Mouse (Mus musculus) ES-E14 (cell line): Measurements from ENCODE around the gene Rims1. TPM values are rescaled to one million over a fixed set of nuclear protein-coding genes. Genes with fewer than 3 reads are reported as not detected.

Experiments
- DNase-seq: peaks from one replicate; pipeline ENCODE4 v3.0.0-alpha.2; 2013; ENCODE audit warnings: low read depth, low spot score
- H3K27ac ChIP-seq: 2 replicates; pipeline ENCODE4 v1.5.1; 2012; ENCODE audit warnings: low read depth, mild to moderate bottlenecking, low read length, moderate library complexity, mixed read lengths; ENCODE audit not compliant: poor library complexity, insufficient read depth, severe bottlenecking
- H3K36me3 ChIP-seq: 2 replicates; pipeline ENCODE4 v1.6.1; 2012; ENCODE audit warnings: mild to moderate bottlenecking, low read length, moderate library complexity, mixed read lengths; ENCODE audit not compliant: control insufficient read depth, poor library complexity, insufficient read depth, severe bottlenecking
- H3K4me1 ChIP-seq, 2 experiments: fragments of 150-350 bp in 1 of 2; sonication (generic) in 1 of 2; 2 replicates each; pipeline ENCODE4 v1.6.1; 2012; ENCODE audit warnings: low read length in 2 of 2, mild to moderate bottlenecking in 1 of 2, mixed read lengths in 1 of 2; ENCODE audit not compliant: control insufficient read depth in 2 of 2, insufficient read depth in 2 of 2, poor library complexity in 1 of 2
- H3K4me3 ChIP-seq, 2 experiments: fragments of 150-350 bp in 1 of 2; sonication (generic) in 1 of 2; 2 replicates each; pipeline ENCODE4 v1.5.1; 2012; ENCODE audit warnings: low read length in 2 of 2, low read depth in 1 of 2, mild to moderate bottlenecking in 1 of 2, mixed read lengths in 1 of 2; ENCODE audit not compliant: insufficient read depth in 1 of 2, poor library complexity in 1 of 2, severe bottlenecking in 1 of 2
- H3K9ac ChIP-seq: 2 replicates; pipeline ENCODE4 v1.6.1; 2012; ENCODE audit warnings: low read depth, mild to moderate bottlenecking, low read length, mixed read lengths; ENCODE audit not compliant: poor library complexity, insufficient read depth, severe bottlenecking
- H3K9me3 ChIP-seq: fragments of 150-350 bp; sonication (generic); 2 replicates; pipeline ENCODE4 v1.6.1; 2012; ENCODE audit warnings: low read depth, mild to moderate bottlenecking, low read length; ENCODE audit not compliant: control insufficient read depth, insufficient read depth
- CHD2 ChIP-seq: IDR thresholded peaks from 2 replicates; pipeline ENCODE4 v1.6.1; 2014; ENCODE audit warnings: mild to moderate bottlenecking, low read depth, low read length, inconsistent platforms
- HCFC1 ChIP-seq: IDR thresholded peaks from 2 replicates; pipeline ENCODE4 v1.6.1; 2012; ENCODE audit warnings: low read length, inconsistent platforms, borderline replicate concordance; ENCODE audit not compliant: insufficient read depth
- MAFK ChIP-seq: IDR thresholded peaks from 2 replicates; pipeline ENCODE4 v1.6.1; 2014; ENCODE audit warnings: mild to moderate bottlenecking, low read depth, low read length, inconsistent platforms; ENCODE audit not compliant: insufficient read depth
- ZC3H11A ChIP-seq: IDR thresholded peaks from 2 replicates; pipeline ENCODE4 v1.6.1; 2012; ENCODE audit warnings: low read depth, mild to moderate bottlenecking, inconsistent platforms, low read length, borderline replicate concordance
- ZNF384 ChIP-seq: IDR thresholded peaks from 2 replicates; pipeline ENCODE4 v1.6.1; 2012; ENCODE audit warnings: low read depth, low read length, inconsistent platforms
- in situ Hi-C, 2 experiments: fragments of 600-800 bp; cut with MboI; formaldehyde crosslinking; loops; one replicate each; pipeline ENCODE4 v1.15.1; 2025; ENCODE audit warnings: low sequenced_read_pairs in 2 of 2, inconsistent platforms in 1 of 2; ENCODE audit not compliant: unreplicated experiment in 2 of 2
- total RNA-seq: library from RNA; depleted of rRNA; stranded (reverse); fragments of 300-350 nt; gene quantifications from 2 replicates; pipeline ENCODE4 v1.2.3, GENCODE M21; 2012

The Rims1 gene
- total RNA-seq, 1 experiment = 1.4 TPM

- no peak overlapping the region for H3K4me3 ChIP-seq
- no peaks in the 10 kb centered on the region for H3K9me3 ChIP-seq
- TF ChIP-seq HCFC1 = no peak
- TF ChIP-seq CHD2 = no peak
- TF ChIP-seq ZNF384 = no peak
- no peak for DNase-seq
- no peak overlapping the region for H3K9ac ChIP-seq
- in situ Hi-C loops = no loop called here
- H3K4me1 ChIP-seq = no peaks in the 10 kb centered on the region
- no peaks in the 10 kb centered on the region for H3K36me3 ChIP-seq
- H3K27ac ChIP-seq = no peak overlapping the region
These were observed 85.1 kb downstream of the Rims1 start for GRCm38 (mm10) chr1:22720714-22721113.

GRCm38 (mm10) chr1:22709461-22709860, 96.3 kb downstream of the Rims1 start:
- no peak overlapping the region for H3K27ac ChIP-seq
- no peak overlapping the region for H3K4me3 ChIP-seq
- H3K36me3 ChIP-seq = no peaks in the 10 kb centered on the region
- no peaks in the 10 kb centered on the region for H3K4me1 ChIP-seq
- H3K9ac ChIP-seq = no peak overlapping the region
- H3K9me3 ChIP-seq = no peaks in the 10 kb centered on the region
- DNase-seq = no peak
- in situ Hi-C loops = no loop called here
- TF ChIP-seq MAFK (no peak), ZNF384 (no peak), HCFC1 (no peak), CHD2 (no peak)

- H3K36me3 ChIP-seq = no peaks in the 10 kb centered on the region
- TF ChIP-seq CHD2 (no peak), HCFC1 (no peak)
- in situ Hi-C loops = no loop called here
- H3K27ac ChIP-seq = no peak overlapping the region
- no peaks in the 10 kb centered on the region for H3K9me3 ChIP-seq
- H3K4me1 ChIP-seq = no peaks in the 10 kb centered on the region
- no peak for DNase-seq
- no peak overlapping the region for H3K4me3 ChIP-seq
- no peak overlapping the region for H3K9ac ChIP-seq
These were observed 110.7 kb downstream of the Rims1 start for GRCm38 (mm10) chr1:22695046-22695445.

GRCm38 (mm10) chr1:22694514-22694913, 111.3 kb downstream of the Rims1 start:
- H3K36me3 ChIP-seq = no peaks in the 10 kb centered on the region
- in situ Hi-C loops = no loop called here

GRCm38 (mm10) chr1:22683455-22683854, 122.3 kb downstream of the Rims1 start:
- Histone ChIP-seq H3K4me3 (no peak overlapping the region), H3K9ac (no peak overlapping the region), H3K27ac (no peak overlapping the region), H3K4me1 (no peaks in the 10 kb centered on the region), H3K9me3 (no peaks in the 10 kb centered on the region), H3K36me3 (no peaks in the 10 kb centered on the region)
- no peak for DNase-seq
- no peak for TF ChIP-seq MAFK
- no peak for TF ChIP-seq HCFC1
- TF ChIP-seq CHD2 = no peak
- no peak for TF ChIP-seq ZC3H11A
- TF ChIP-seq ZNF384 = no peak
- in situ Hi-C loops = no loop called here

More at GRCm38 (mm10) chr1:22694514-22694913, 111.3 kb downstream of the Rims1 start:
- Histone ChIP-seq H3K4me3 (no peak overlapping the region), H3K9me3 (no peaks in the 10 kb centered on the region), H3K4me1 (no peaks in the 10 kb centered on the region), H3K9ac (no peak overlapping the region), H3K27ac (no peak overlapping the region)
- TF ChIP-seq ZC3H11A (no peak), HCFC1 (no peak), CHD2 (no peak), MAFK (no peak), ZNF384 (no peak)
- DNase-seq = no peak
